Mouse (Mus musculus): ENCODE measurements around the gene Slit3. TPM values are rescaled to one million over a fixed set of nuclear protein-coding genes. Genes with fewer than 3 reads are reported as not detected.

Gene Slit3
- polyA plus RNA-seq, 1 experiment from 2014 or later, result 13.0 TPM

DNA sequence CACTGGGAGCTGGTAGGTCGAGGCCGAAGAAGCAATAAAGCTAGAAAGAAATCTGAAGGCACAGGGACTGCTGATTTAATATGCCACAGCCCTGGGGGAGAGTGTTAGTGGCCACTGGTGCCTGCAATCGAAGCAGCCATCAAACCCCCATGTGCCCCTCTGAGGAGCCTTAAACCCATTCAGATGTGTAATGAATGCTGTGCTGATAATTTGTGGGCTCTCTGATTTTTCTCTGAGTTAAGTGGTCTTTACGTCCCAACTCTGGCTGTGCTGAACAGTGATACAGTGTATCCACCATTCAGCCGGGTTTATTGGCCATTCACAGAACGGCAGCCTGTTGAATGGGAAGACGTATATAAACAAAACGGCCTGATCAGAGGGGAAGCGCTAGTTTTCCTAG, 83.1 kb downstream of the Slit3 start:
- H3K27ac ChIP-seq (replicated peaks), result no peak overlapping the region
- H3K4me2 ChIP-seq, result 0 out of 2 replicates have a peak overlapping the region, but pooled peaks have one; percentile 14

GRCm38 (mm10) chr11:35210728-35211682, 90.0 kb downstream of the Slit3 start:
- WGBS, result 81% methylated on average over 14 of the region's 14 CpGs
- no peaks in the 10 kb centered on the region for H3K4me1 ChIP-seq (replicated peaks)
- H3K27me3 ChIP-seq, result no peaks in the 10 kb centered on the region
- H3K36me3 ChIP-seq, result no peaks in the 10 kb centered on the region
- no peak overlapping the region for H3K27ac ChIP-seq (replicated peaks)
- H3K9ac ChIP-seq, result no peak overlapping the region
- H3K4me3 ChIP-seq, result no peak overlapping the region
- ATAC-seq (ENCODE audit: low FRiP score, low read depth), result no peak
- H3K4me2 ChIP-seq, result no peak overlapping the region
- H3K9me3 ChIP-seq, result no peaks in the 10 kb centered on the region

More for the DNA sequence above, 83.1 kb downstream of the Slit3 start:
- Histone ChIP-seq H3K9me3 (no peaks in the 10 kb centered on the region), H3K36me3 (no peaks in the 10 kb centered on the region), H3K4me1 (replicated peaks) (peaks cover 24% of the 10 kb centered on the region), H3K27me3 (no peaks in the 10 kb centered on the region), H3K4me3 (no peak overlapping the region), H3K9ac (no peak overlapping the region)
- 29% methylated on average over 9 of the region's 9 CpGs for WGBS
- ATAC-seq (ENCODE audit: low FRiP score, low read depth), result peak; percentile 19; the same call in 1 of the 2 replicates

GRCm38 (mm10) chr11:35224025-35224424, 103.0 kb downstream of the Slit3 start:
- Histone ChIP-seq H3K9me3 (no peaks in the 10 kb centered on the region), H3K4me2 (no peak overlapping the region), H3K4me1 (replicated peaks) (0 out of 2 replicates have a peak, but pooled peaks cover 4% of the 10 kb centered on the region), H3K36me3 (no peaks in the 10 kb centered on the region), H3K27me3 (0 out of 2 replicates have a peak, but pooled peaks cover 3% of the 10 kb centered on the region), H3K9ac (no peak overlapping the region), H3K4me3 (no peak overlapping the region), H3K27ac (replicated peaks) (no peak overlapping the region)
- 14% methylated on average over 4 of the region's 4 CpGs for WGBS
- ATAC-seq (ENCODE audit: low FRiP score, low read depth), result no peak

GRCm38 (mm10) chr11:35231361-35232090, 110.5 kb downstream of the Slit3 start:
- Histone ChIP-seq H3K4me1 (replicated peaks) (no peaks in the 10 kb centered on the region), H3K9me3 (no peaks in the 10 kb centered on the region), H3K4me3 (no peak overlapping the region), H3K4me2 (no peak overlapping the region), H3K27me3 (no peaks in the 10 kb centered on the region), H3K27ac (replicated peaks) (no peak overlapping the region), H3K9ac (no peak overlapping the region), H3K36me3 (no peaks in the 10 kb centered on the region)
- ATAC-seq (ENCODE audit: low FRiP score, low read depth), result no peak
- 75% methylated on average over 10 of the region's 10 CpGs for WGBS

- Histone ChIP-seq H3K9me3 (no peaks in the 10 kb centered on the region), H3K27me3 (no peaks in the 10 kb centered on the region), H3K27ac (replicated peaks) (no peak overlapping the region), H3K4me3 (no peak overlapping the region), H3K36me3 (no peaks in the 10 kb centered on the region), H3K4me1 (replicated peaks) (no peaks in the 10 kb centered on the region), H3K4me2 (no peak overlapping the region), H3K9ac (no peak overlapping the region)
- 84% methylated on average over 4 of the region's 4 CpGs for WGBS
- ATAC-seq (ENCODE audit: low FRiP score, low read depth), result no peak
Measured at GRCm38 (mm10) chr11:35232321-35232720, 111.3 kb downstream of the Slit3 start.

- Histone ChIP-seq H3K27me3 (no peaks in the 10 kb centered on the region), H3K4me3 (no peak overlapping the region), H3K9ac (no peak overlapping the region), H3K36me3 (no peaks in the 10 kb centered on the region), H3K9me3 (no peaks in the 10 kb centered on the region), H3K4me1 (replicated peaks) (no peaks in the 10 kb centered on the region), H3K4me2 (no peak overlapping the region), H3K27ac (replicated peaks) (no peak overlapping the region)
- WGBS, result 82% methylated on average over 7 of the region's 7 CpGs
- ATAC-seq (ENCODE audit: low FRiP score, low read depth), result no peak
Measured at GRCm38 (mm10) chr11:35241379-35241778, 120.4 kb downstream of the Slit3 start.

GRCm38 (mm10) chr11:35243597-35243996, 122.6 kb downstream of the Slit3 start:
- peaks cover 7% of the 10 kb centered on the region; the same call in 1 of the 2 replicates for H3K4me1 ChIP-seq (replicated peaks)
- H3K27ac ChIP-seq (replicated peaks), result no peak overlapping the region
- no peak for ATAC-seq (ENCODE audit: low FRiP score, low read depth)
- H3K27me3 ChIP-seq, result no peaks in the 10 kb centered on the region
- H3K9ac ChIP-seq, result no peak overlapping the region
- WGBS, result 89% methylated on average over 9 of the region's 9 CpGs
- H3K36me3 ChIP-seq, result no peaks in the 10 kb centered on the region
- H3K4me3 ChIP-seq, result no peak overlapping the region
- no peak overlapping the region for H3K4me2 ChIP-seq
- H3K9me3 ChIP-seq, result no peaks in the 10 kb centered on the region

DNA sequence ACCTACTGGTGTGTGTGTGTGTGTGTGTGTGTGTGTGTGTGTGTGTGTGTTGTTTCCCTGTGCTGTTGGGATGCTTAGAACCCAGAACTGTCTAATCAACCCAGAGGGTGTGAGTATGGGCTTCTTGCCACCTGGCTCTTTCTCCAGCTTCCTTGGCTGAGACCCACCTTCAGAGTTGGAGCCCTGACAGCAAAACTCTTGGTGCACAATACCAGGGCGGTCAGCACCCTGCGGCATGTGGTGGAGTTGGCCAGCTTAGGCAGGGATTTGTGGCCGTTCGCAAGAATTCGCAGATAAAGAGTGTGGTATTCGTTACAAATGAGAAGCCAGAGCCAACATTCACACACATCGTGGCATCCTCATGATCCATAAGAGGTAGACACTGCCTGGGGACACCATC, 123.5 kb downstream of the Slit3 start:
- Histone ChIP-seq H3K36me3 (no peaks in the 10 kb centered on the region), H3K9ac (no peak overlapping the region), H3K9me3 (no peaks in the 10 kb centered on the region), H3K4me2 (no peak overlapping the region), H3K27ac (replicated peaks) (no peak overlapping the region), H3K27me3 (no peaks in the 10 kb centered on the region), H3K4me1 (replicated peaks) (peaks cover 7% of the 10 kb centered on the region; the same call in 1 of the 2 replicates), H3K4me3 (no peak overlapping the region)
- 80% methylated on average over 7 of the region's 7 CpGs for WGBS
- no peak for ATAC-seq (ENCODE audit: low FRiP score, low read depth)

DNA sequence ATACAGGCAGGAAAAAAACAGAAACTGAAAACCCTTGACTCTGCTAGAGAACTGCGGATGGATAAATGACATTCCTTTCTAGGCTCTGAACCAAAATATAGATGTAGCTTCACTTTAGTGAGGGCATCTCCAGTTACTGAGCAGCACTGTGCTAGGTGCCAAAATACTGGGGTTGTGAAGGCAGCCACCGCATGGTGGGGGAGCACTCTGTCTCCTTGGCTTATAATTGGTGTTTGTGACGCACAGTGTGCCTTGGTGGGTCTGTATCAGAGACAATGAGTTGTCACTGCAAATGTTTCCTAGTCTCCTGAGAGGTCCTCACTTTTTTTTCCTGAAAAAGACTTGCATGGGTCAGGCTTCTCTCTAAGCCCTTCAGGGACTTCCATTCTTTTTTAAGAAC, 125.6 kb downstream of the Slit3 start:
- Histone ChIP-seq H3K4me1 (replicated peaks) (peaks cover 17% of the 10 kb centered on the region), H3K4me3 (no peak overlapping the region), H3K9me3 (no peaks in the 10 kb centered on the region), H3K27me3 (no peaks in the 10 kb centered on the region), H3K4me2 (no peak overlapping the region), H3K27ac (replicated peaks) (no peak overlapping the region), H3K9ac (no peak overlapping the region), H3K36me3 (no peaks in the 10 kb centered on the region)
- WGBS, result 50% methylated on average over 3 of the region's 3 CpGs
- ATAC-seq (ENCODE audit: low FRiP score, low read depth), result no peak

DNA sequence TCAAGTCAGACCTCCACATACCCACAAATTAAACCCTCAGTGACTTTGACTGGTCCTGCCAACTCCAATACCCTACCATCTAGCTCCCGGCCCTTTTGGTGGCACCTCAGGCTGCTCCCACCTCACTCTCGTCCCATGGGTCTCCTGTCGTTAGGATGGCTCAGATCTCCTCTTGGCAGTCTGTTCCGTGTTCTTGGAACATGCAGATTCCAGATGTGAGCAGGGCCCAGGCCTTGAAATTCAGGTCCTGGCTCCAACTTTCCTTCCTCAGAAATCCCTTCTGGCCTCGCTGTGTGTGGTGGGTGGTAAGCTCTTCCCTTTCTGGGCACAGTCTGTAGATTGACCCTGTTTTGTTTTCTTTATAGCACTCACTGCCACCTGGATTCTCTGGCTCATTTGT, 127.1 kb downstream of the Slit3 start:
- H3K36me3 ChIP-seq, result no peaks in the 10 kb centered on the region
- no peak overlapping the region for H3K9ac ChIP-seq
- no peak overlapping the region for H3K4me2 ChIP-seq
- no peak overlapping the region for H3K4me3 ChIP-seq
- 76% methylated on average over 5 of the region's 5 CpGs for WGBS
- peaks cover 17% of the 10 kb centered on the region for H3K4me1 ChIP-seq (replicated peaks)
- no peaks in the 10 kb centered on the region for H3K9me3 ChIP-seq
- no peak for ATAC-seq (ENCODE audit: low FRiP score, low read depth)
- no peak overlapping the region for H3K27ac ChIP-seq (replicated peaks)
- H3K27me3 ChIP-seq, result no peaks in the 10 kb centered on the region

DNA sequence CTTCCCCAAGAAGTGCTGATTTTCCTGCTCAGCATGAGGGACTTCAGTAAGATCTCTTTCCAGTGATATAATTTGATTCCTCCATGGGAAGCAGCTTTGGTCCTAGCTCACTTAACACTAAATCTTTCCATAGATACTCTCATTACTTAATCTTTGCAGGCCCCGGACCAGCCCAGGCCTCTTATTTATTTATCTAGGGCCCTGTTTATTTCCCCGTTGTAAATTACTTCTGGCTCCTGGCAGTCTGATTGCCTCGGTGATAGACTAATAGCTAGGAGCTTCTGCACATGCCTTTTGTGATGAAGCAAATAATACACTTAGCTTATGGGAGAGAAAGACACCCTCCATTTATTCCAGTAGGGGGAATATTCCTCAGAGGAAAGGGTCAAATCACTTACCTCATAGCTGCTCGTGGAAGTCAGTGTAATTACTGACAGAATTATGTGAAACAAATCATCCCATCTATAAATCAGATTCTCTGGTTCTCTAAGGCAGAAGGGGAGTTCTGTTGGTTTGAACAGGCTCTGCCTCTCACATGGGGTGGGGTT, 129.9 kb downstream of the Slit3 start:
- no peak for ATAC-seq (ENCODE audit: low FRiP score, low read depth)
- Histone ChIP-seq H3K27ac (replicated peaks) (no peak overlapping the region), H3K27me3 (no peaks in the 10 kb centered on the region), H3K4me2 (no peak overlapping the region), H3K4me1 (replicated peaks) (peaks cover 17% of the 10 kb centered on the region), H3K4me3 (no peak overlapping the region), H3K36me3 (no peaks in the 10 kb centered on the region), H3K9ac (no peak overlapping the region), H3K9me3 (no peaks in the 10 kb centered on the region)
- WGBS, result 42% methylated on average over 4 of the region's 4 CpGs

DNA sequence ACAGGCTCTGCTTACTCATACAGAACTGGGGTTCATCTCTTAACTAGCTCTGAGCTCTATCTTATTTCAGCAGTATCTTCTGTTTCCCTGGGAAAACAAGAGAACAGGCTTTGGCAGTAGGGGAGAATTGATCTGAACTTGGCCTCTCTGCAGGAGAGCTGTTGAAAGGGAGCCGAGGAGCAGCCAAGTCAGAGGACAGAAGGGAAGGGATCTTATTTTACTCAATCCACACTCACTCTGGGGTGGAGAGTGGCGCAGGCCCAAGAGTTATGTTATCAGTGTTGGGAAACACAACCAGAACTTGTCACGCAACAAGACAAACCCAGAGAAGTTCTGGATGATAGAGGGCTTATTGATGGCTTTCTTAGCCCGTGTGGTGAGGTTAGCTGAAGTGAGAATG, 130.9 kb downstream of the Slit3 start:
- H3K27me3 ChIP-seq, result no peaks in the 10 kb centered on the region
- WGBS, result 83% methylated on average over 4 of the region's 4 CpGs
- no peaks in the 10 kb centered on the region for H3K36me3 ChIP-seq
- H3K27ac ChIP-seq (replicated peaks), result no peak overlapping the region
- H3K9me3 ChIP-seq, result no peaks in the 10 kb centered on the region
- H3K4me1 ChIP-seq (replicated peaks), result peaks cover 13% of the 10 kb centered on the region
- H3K4me2 ChIP-seq, result no peak overlapping the region
- H3K9ac ChIP-seq, result no peak overlapping the region
- no peak for ATAC-seq (ENCODE audit: low FRiP score, low read depth)
- no peak overlapping the region for H3K4me3 ChIP-seq
